Mouse (Mus musculus) midbrain, embryonic 10.5 days (tissue): Measurements from ENCODE around the gene Trp53bp2. TPM values are rescaled to one million over a fixed set of nuclear protein-coding genes. Genes with fewer than 3 reads are reported as not detected.

Experiments used
- polyA plus RNA-seq: library from polyadenylated mRNA; unstranded; fragments of >200 nt; fragmentation: Nextera tagmentation; extraction: Ambion mirVana; gene quantifications from 2 replicates; pipeline ENCODE4 v1.2.1, GENCODE M21; 2016

The Trp53bp2 gene
- polyA plus RNA-seq, 1 experiment from 2014 or later, result 24.7 TPM

Other genes starting within 250 kb of the Trp53bp2 start
- not detected in 2 replicates for gene Vmn1r1, start 244.7 kb upstream of the Trp53bp2 start, polyA plus RNA-seq
- 68.6 and 73.7 TPM in 2 replicates for gene Degs1, start 126.4 kb upstream of the Trp53bp2 start, polyA plus RNA-seq
- gene Fbxo28, start 67.5 kb upstream of the Trp53bp2 start, polyA plus RNA-seq, result 22.6 and 22.7 TPM in 2 replicates
- 83.2 and 93.6 TPM in 2 replicates for gene Capn2, start 108.4 kb downstream of the Trp53bp2 start, polyA plus RNA-seq
- gene Capn8, start 155.8 kb downstream of the Trp53bp2 start, polyA plus RNA-seq, result 0.05 and 0.09 TPM in 2 replicates